Mouse (Mus musculus) megakaryocyte, embryonic 14.5 days (primary cell): ENCODE data around the gene Wrap53. TPM values are rescaled to one million over a fixed set of nuclear protein-coding genes. Genes with fewer than 3 reads are reported as not detected.

Source experiments
- H3K27me3 ChIP-seq: replicated peaks from 2 replicates; pipeline ENCODE3; 2012; ENCODE audit warnings: inconsistent platforms
- H3K36me3 ChIP-seq: replicated peaks from 2 replicates; pipeline ENCODE3; 2012; ENCODE audit warnings: low read length, inconsistent platforms, mixed read lengths
- H3K4me1 ChIP-seq: 2 replicates; pipeline ENCODE4 v1.6.1; 2012; ENCODE audit warnings: inconsistent platforms
- H3K4me3 ChIP-seq: replicated peaks from 2 replicates; pipeline ENCODE3; 2012; ENCODE audit warnings: moderate library complexity, mild to moderate bottlenecking, inconsistent platforms
- H3K9me3 ChIP-seq: 2 replicates; pipeline ENCODE4 v1.6.1; 2012; ENCODE audit warnings: inconsistent platforms
- FLI1 ChIP-seq: IDR thresholded peaks from 2 replicates; pipeline ENCODE4 v1.6.1; 2012; ENCODE audit warnings: low read length, inconsistent platforms, mixed read lengths
- GATA1 ChIP-seq: IDR thresholded peaks from 3 replicates; pipeline ENCODE4 v1.6.1; 2012; ENCODE audit warnings: mixed read lengths, low read length, inconsistent platforms, borderline replicate concordance
- polyA plus RNA-seq: library from polyadenylated mRNA; stranded (reverse); fragments of >175 nt; gene quantifications from 2 replicates; pipeline ENCODE4 v1.2.3, GENCODE M21; 2012; ENCODE audit warnings: low replicate concordance; ENCODE audit not compliant: insufficient read depth

Gene Wrap53
- polyA plus RNA-seq, 1 experiment: 19.7 TPM

GRCm38 (mm10) chr11:69565131-69565530 lies 14.9 kb downstream of the Wrap53 start:
- no peak for TF ChIP-seq FLI1
- no peak for TF ChIP-seq GATA1
- peaks cover 98% of the 10 kb centered on the region for H3K36me3 ChIP-seq
- H3K9me3 ChIP-seq: no peaks in the 10 kb centered on the region
- H3K4me3 ChIP-seq: no peak overlapping the region
- peaks cover 9% of the 10 kb centered on the region for H3K27me3 ChIP-seq
- H3K4me1 ChIP-seq: peaks cover 2% of the 10 kb centered on the region

DNA sequence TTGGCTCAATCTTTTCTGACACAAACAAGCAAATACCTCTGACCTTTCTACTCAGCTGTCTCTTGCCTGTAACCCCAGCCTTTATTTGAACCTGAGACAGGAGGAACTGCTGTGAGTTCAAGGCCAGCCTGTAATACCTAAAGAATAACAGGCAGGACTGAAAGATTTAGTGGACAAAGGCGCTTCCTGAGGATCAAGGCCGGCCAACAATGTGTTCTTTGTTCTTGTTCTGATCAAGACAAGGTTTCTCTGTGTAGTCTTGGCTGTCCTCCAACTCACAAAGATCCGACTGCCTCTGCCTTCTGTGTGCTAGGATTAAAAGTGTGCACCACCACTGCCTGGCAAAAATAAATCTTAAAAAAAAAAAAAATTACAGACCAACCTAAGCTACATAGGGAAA lies 15.7 kb downstream of the Wrap53 start:
- no peaks in the 10 kb centered on the region for H3K9me3 ChIP-seq
- H3K27me3 ChIP-seq: peaks cover 17% of the 10 kb centered on the region
- H3K4me1 ChIP-seq: peaks cover 7% of the 10 kb centered on the region
- H3K36me3 ChIP-seq: peaks cover 91% of the 10 kb centered on the region
- no peak overlapping the region for H3K4me3 ChIP-seq
- TF ChIP-seq GATA1: no peak
- no peak for TF ChIP-seq FLI1

DNA sequence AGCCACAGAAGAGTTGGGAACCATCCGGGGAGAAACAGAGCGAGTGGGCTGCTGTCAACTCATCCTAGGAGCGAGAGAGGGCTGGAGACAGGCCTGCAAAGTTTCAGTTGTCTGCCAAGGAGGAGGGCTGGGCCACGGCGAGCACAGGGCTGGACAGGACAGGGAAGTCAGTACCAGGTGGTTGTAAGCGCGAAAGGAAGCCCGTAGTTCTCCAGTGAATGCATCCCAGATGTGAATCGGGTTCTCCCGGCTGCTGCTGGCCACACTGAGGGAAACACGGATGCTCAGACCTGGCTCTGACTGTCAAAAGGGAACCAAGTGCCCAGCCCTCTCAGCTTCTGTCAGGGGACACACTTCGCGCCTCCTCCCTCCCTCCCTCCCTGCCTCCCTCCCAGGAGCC lies 16.7 kb downstream of the Wrap53 start:
- peaks cover 16% of the 10 kb centered on the region for H3K4me1 ChIP-seq
- no peak overlapping the region for H3K4me3 ChIP-seq
- peaks cover 26% of the 10 kb centered on the region for H3K27me3 ChIP-seq
- H3K36me3 ChIP-seq: peaks cover 81% of the 10 kb centered on the region
- no peak for TF ChIP-seq GATA1
- TF ChIP-seq FLI1: no peak
- no peaks in the 10 kb centered on the region for H3K9me3 ChIP-seq

DNA sequence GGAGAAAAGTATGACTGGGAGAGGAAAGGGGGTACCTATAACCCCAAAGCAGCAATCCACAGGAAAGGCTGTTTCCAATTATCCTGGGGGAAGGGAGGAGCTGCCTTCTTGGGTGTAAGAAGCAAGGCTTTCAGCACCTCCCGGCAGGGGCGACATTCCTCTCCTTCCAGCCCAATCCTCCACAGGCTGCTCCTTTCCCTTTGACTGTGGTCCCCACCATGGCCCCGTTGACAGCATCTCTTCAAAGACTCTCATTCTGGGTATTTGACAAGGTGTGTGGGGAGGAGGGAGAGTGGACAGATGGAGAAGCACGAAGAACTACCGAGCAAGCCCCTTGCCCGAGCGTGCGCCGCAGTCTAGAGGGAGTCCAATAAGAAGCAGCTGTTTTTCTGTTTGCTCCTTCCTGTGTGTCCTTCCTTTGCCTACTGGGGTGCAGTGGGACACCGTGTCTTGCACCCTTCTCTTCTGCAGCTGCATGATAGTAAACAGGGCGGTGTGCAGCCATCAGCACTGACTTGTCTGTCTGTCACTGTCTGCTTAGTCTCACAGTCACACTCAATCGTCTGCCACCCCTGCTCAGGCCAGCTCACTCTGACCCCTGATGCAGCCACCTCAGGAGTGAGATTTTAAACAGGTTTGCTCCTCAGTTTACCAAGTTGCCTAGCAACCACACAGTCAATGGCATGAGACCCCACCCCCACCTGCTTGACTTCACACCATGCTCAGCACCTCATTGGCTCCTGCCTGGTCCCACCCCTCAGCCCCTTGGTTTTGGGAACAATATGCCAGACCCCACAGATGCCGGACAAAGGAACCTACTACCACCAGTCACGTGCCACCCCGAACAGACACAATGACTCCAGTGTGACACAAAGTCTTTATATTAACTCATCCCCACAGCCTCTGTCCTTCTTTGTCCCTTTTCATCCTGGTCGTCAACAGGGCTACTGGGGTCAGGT lies 18.9 kb downstream of the Wrap53 start:
- peak overlapping the region; percentile 12 for H3K4me3 ChIP-seq
- H3K27me3 ChIP-seq: peaks cover 44% of the 10 kb centered on the region
- peaks cover 20% of the 10 kb centered on the region for H3K4me1 ChIP-seq
- H3K9me3 ChIP-seq: no peaks in the 10 kb centered on the region
- peaks cover 59% of the 10 kb centered on the region for H3K36me3 ChIP-seq
- TF ChIP-seq FLI1 (no peak), GATA1 (no peak)

GRCm38 (mm10) chr11:69559851-69560765 lies 19.9 kb downstream of the Wrap53 start, which contains the start of gene Efnb3:
TSS of gene Efnb3 (minus strand) at chr11:69560205.
- TF ChIP-seq GATA1 (no peak), FLI1 (no peak)
- Histone ChIP-seq H3K4me1 (peaks cover 20% of the 10 kb centered on the region), H3K27me3 (peaks cover 52% of the 10 kb centered on the region), H3K36me3 (peaks cover 50% of the 10 kb centered on the region), H3K9me3 (peaks cover 5% of the 10 kb centered on the region), H3K4me3 (no peak within 1 kb of the TSS)

- peaks cover 52% of the 10 kb centered on the region for H3K27me3 ChIP-seq
- peaks cover 43% of the 10 kb centered on the region for H3K36me3 ChIP-seq
- peaks cover 6% of the 10 kb centered on the region for H3K9me3 ChIP-seq
- no peak for TF ChIP-seq GATA1
- peaks cover 29% of the 10 kb centered on the region for H3K4me1 ChIP-seq
- H3K4me3 ChIP-seq: no peak overlapping the region
Measured at GRCm38 (mm10) chr11:69559183-69559582, 20.9 kb downstream of the Wrap53 start.

DNA sequence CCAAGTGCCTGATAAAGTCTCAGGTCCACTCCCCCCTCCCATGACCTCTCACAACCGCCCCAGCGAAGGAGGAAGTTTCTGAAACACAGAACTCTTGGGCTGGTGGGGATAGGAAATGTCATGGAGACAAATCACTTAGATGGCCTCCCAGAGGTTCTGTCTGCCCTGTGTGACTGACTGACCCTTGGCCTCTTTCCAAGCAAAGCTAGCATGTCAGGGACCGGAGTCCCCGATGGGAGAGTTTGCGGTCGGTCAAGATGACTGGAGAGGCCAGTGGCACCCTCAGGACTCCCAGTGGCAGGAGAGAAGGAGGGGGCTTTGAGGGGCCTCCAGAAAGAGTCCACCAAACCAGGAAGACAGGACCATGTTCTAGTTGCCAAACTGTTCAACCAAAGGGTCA lies 21.3 kb downstream of the Wrap53 start:
- Histone ChIP-seq H3K4me1 (peaks cover 31% of the 10 kb centered on the region), H3K27me3 (peaks cover 52% of the 10 kb centered on the region), H3K9me3 (peaks cover 6% of the 10 kb centered on the region), H3K36me3 (peaks cover 38% of the 10 kb centered on the region), H3K4me3 (no peak overlapping the region)
- TF ChIP-seq FLI1 (no peak), GATA1 (no peak)

DNA sequence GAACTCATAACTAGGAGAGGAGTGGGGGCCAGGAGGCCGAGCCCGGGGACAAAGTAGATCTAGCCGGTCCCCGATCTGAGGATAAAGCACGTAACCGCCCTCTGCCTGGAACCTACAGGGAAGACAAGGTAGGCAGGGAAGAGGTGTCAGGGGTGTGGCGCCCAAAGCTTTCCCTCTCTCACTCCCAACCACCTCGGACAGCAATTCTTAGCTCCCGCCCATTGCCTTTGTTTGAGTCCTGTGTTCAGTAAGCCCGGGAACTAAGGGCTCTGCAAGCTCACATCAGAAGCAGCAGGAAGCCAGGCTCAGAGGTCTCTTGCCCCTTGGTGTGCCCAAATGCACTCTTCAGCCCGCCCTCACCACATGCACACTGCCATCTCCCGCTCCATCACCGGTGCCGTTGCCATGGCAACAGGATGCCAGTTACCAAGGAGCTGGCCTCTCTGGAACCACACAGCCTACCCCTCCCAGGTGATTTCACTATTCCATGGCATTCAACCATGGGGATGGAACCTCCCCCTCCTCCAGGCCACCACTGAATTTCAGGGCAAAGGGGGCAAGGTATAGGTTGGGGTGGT lies 22.6 kb downstream of the Wrap53 start:
- Histone ChIP-seq H3K36me3 (peaks cover 26% of the 10 kb centered on the region), H3K27me3 (peaks cover 63% of the 10 kb centered on the region), H3K4me3 (no peak overlapping the region), H3K4me1 (peaks cover 31% of the 10 kb centered on the region), H3K9me3 (peaks cover 6% of the 10 kb centered on the region)
- TF ChIP-seq GATA1 (no peak), FLI1 (no peak)

- TF ChIP-seq GATA1 (no peak), FLI1 (no peak)
- peaks cover 2% of the 10 kb centered on the region for H3K36me3 ChIP-seq
- peaks cover 31% of the 10 kb centered on the region for H3K4me1 ChIP-seq
- H3K27me3 ChIP-seq: peaks cover 70% of the 10 kb centered on the region
- H3K9me3 ChIP-seq: peaks cover 10% of the 10 kb centered on the region
- no peak overlapping the region for H3K4me3 ChIP-seq
Measured at GRCm38 (mm10) chr11:69554539-69555140, 25.4 kb downstream of the Wrap53 start.
